Mouse (Mus musculus): ENCODE measurements around the gene Plxna4.

The Plxna4 gene

DNA sequence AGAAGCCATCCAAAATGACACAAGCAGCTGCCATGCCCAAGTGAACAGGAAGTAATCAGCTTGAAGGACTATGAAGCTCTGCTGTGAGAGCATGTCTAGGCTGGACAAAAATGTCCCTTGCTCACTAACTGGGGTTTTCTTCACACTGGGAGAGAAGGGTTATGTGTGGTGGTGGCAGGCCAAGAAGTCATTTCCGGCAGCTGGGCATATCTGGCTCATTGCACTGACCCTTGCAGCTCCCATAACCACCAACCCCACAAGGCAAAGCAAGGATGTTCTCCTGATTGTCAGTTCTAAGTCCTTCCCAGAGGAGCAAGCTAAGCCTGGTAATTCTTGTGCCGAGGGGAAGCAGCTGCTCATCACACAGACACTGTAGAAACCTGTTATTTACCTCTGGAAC lies 239.0 kb downstream of the Plxna4 start:
- DNase-seq (ENCODE audit: low read depth, low spot score), result no peak

DNA sequence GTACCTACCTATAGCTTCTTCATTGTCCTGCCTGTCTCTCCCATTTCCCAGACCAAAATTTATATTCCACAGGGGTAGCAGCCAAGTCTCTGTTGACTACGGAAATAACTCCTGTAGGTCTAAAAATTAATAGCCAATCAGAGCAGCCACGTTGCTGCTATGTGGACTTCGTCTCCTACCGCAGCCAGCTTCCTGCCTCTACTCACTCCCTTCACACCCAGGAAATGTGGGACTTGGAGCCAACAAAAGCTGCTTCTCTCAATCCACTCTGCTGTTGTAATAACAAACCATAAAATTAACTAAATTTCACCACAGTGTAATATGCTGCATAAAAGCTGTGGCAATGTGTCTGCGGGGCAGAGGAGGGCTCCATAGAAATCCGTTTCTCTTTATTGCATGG lies 239.9 kb downstream of the Plxna4 start:
- no peak for DNase-seq (ENCODE audit: low read depth, low spot score)

DNA sequence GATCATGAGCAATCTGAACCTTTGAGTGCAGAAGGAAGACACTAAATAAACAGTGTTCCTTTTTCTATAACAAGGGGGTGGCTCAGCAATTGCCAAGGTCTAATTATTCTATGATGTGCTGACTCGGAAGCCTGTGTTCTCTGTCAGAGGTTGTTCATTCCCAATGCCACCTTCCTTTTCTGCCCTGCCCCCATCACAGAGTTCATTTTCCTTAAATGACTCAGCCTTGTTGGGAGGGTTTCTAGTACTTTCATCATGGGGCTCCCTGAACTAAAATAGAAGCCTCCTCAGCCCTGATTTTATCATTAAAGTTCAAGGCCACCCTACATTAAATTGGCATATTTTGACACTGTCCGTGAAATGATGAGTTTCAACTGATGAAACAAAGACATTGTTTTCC lies 242.0 kb downstream of the Plxna4 start:
- DNase-seq (ENCODE audit: low read depth, low spot score), result no peak

GRCm38 (mm10) chr6:32342727-32343126 lies 245.3 kb downstream of the Plxna4 start:
- DNase-seq (ENCODE audit: low read depth, low spot score), result no peak

DNA sequence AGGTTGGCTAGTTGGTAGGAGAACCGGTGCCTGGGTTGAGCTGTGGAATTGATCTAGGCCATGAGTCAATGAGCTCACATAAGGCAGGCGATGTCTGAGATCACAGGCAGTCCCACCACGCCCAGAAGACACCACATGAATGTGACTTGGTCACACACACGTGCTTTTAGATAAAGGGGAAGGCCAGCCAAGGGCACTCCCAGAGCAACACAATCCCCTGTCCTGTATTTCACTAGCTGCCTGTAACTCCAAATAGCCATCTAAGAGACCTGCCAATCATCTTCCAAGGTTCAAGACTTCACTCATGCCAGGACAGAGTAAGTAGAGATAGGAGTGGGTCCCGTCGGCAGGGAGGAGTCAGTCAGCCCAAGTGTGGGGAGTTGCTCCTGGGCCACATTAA lies 245.7 kb downstream of the Plxna4 start:
- DNase-seq (ENCODE audit: low read depth, low spot score), result no peak

GRCm38 (mm10) chr6:32338416-32338943 lies 249.5 kb downstream of the Plxna4 start:
- no peak for DNase-seq (ENCODE audit: low read depth, low spot score)

GRCm38 (mm10) chr6:32331281-32331680 lies 256.7 kb downstream of the Plxna4 start:
- no peak for DNase-seq (ENCODE audit: low read depth, low spot score)

DNA sequence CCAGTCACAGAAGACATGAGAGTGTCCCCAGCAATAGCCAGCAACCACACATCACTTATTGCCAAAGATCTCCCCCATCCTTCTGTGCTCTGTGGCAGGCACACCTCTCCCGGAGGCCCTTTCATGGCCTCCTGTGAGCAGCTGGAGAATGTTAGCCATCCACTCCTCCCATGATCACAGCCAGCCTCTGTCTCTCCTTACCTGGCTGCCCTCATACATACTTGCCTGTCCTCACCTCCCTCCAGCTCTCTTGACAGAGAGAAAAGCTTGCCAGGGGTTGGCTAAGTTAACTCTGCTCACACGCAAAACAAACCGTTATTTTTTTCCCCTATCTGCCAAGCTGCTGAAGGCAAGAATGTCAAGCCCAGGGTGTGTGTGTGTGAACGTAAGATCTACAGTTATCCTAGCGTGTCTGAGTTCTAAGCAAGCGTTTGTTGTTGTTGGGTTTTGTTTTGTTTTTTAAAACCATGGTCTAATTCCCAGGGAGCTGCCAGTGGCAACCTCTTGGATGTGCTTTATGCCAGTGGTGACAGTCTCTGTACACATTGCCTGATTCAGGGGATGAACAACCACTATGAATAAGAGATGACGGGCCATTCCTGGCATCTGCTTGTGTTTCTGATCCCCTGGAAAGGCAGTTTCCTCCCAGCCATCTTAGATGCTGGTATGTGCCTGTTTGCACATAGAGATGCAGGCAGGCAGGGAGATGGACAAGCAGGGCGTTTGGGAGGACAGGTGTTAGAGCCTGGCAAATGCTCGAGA lies 257.8 kb downstream of the Plxna4 start:
- DNase-seq (ENCODE audit: low read depth, low spot score), result no peak

DNA sequence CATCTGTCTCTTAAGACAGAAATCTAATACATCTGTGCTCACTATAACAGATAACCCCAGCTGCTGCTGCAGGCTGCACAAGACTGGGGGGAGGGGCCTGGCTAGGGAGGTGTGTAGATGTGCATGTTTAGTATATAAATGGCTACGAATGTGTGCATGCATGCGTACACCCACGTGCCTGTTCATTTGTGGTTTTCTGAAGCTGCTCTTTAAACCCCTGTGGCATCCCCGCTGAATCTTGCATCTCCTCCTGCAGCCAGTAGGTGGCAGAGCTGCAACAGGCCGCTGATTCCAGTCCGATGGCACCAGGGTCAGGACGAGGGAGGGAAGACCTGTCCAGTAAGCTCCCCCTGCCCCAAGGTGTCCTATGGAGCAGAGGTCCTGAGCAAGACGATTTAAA lies 260.0 kb downstream of the Plxna4 start:
- DNase-seq (ENCODE audit: low read depth, low spot score), result peak; percentile 57

DNA sequence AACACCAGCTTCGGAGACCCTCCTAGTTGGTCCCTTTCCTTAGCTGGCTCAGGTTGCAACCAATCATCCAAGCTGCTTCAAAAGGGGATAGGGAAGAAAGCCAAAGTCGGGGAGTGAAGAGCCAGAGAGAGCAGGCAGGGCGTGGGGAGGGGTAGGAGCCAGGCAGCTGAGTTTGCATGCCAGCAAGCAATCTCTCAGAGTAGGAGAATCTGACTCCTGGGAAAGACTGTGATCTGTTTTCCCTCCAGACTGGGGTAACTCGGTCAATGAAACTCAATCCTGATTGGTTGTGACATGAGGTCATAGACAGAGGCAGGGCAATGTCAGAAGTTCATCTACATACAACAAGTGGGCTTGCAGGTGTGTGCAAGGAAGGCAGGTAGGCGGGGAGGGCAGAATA lies 260.8 kb downstream of the Plxna4 start:
- peak; percentile 6 for DNase-seq (ENCODE audit: low read depth, low spot score)

- DNase-seq (ENCODE audit: low read depth, low spot score), result no peak
These were observed 261.6 kb downstream of the Plxna4 start for GRCm38 (mm10) chr6:32326406-32326805.

DNA sequence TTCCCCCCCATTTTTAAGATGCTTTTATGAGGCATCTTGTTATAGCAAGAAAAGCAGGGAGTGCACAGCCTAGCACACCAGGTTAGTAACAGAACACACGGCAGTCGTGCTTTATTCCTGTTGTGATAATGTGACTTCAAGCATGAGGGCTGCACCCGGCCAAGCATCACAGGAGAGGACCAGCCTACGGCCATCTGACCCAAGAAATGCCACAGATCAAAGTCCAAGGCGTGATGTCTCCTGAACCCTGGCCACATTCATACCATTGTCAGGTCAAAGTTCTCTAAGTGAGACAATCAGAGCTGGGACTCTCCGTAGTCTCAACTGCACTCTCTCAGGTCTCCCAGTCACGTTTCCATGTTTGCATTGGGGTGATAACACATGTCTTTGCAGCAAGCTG lies 262.1 kb downstream of the Plxna4 start:
- DNase-seq (ENCODE audit: low read depth, low spot score), result no peak

DNA sequence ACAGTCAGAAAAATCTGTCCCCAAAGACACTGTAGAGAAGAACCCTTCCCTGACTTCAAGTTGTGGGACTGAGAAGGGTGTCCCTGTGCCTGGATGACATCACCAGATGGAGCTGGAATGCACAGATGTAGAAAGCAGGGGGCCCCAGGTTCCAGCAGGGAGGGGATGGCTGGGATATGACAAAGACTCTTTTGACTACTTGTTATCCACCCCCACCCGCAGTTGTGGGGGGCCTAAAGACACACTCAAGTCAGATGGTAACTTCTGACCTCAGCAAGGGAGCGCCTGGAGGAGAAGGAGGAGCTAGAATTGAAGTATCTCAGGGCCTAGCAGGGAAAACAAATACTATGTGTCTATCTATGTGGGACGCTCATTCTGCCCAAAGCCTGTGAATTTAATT lies 266.8 kb downstream of the Plxna4 start:
- no peak for DNase-seq (ENCODE audit: low read depth, low spot score)

GRCm38 (mm10) chr6:32320254-32320653 lies 267.7 kb downstream of the Plxna4 start:
- DNase-seq (ENCODE audit: low read depth, low spot score), result peak; percentile 32

DNA sequence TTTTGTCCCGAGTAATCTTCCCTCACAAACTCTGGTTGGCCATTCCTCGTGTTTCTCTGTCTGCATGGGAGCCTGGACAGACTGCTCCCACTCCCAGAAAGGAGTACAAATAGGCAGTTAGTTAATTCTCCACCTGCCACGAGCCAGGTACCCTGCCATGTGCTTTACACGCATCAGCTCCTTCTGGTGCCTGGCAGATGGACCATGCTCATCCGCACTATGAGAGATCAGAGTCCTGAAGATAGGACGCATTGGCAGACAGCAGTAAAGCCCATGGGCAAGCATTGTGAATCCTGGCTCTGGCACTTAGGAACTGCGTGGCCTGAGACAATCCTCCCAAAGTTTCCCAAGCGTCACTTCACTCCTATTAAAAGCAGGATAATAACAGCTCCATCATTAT lies 270.5 kb downstream of the Plxna4 start:
- no peak for DNase-seq (ENCODE audit: low read depth, low spot score)

DNA sequence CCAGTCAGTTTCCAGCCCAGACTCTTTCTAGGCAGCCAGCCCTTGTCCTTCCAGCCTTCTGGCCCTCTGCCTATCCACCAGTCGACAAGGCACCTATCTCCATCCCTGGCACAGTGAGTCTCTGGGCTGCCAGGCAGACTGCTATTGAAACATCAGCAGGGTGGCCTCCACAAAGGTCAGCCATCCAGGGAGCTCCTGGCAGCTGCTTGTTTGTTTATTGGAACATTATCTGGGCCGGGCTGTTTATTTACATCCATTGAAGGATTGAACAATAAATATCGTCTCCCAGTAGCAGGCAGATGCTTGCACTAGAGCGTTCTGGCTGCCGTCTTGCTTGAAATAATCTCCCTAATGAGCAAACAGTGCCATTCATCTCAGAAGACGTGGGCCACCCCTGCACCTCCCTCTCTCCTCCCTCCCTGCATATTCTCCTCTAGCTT lies 273.0 kb downstream of the Plxna4 start:
- no peak for DNase-seq (ENCODE audit: low read depth, low spot score)

DNA sequence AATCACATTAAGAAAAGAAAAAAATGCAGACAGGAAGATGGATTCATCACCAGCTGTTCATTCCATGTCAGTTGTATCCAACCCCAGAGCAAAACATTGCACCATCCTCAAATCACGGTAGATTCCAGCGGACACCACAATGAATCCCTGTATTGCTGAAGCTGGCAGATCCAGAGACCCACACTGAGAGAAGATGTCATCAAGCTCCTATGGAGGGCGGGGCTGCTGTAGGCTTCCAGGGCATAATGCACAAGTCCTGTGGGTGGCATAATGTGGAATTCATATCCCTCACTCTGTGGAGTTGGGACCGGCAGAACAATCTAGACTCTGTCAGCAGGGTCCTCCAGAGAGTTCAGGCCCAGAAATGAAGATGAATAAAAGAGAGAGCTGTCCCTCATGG lies 278.8 kb downstream of the Plxna4 start:
- DNase-seq (ENCODE audit: low read depth, low spot score), result no peak

GRCm38 (mm10) chr6:32300611-32301010 lies 287.4 kb downstream of the Plxna4 start:
- DNase-seq (ENCODE audit: low read depth, low spot score), result no peak

- no peak for DNase-seq (ENCODE audit: low read depth, low spot score)
These were observed 306.5 kb downstream of the Plxna4 start for GRCm38 (mm10) chr6:32281457-32281856.

DNA sequence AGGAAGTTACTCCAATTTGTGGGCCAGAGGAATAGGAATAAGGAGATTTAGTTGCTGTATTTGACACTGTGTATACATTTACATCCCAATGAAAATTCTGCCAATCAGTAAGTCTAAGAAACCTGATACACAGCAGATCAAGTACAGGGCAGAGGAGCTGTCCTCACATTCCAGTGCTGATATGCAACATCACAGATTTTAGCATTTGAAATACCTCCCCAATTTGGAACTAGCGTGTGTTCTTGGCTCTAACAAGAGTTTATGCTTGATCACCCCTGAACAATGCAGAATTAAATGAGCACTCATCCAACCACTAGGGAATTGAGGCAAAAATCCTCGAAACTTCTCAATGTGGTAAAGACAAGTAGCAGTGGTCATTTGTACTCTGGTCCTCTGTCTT lies 307.3 kb downstream of the Plxna4 start:
- peak; percentile 79 for DNase-seq (ENCODE audit: low read depth, low spot score)

DNA sequence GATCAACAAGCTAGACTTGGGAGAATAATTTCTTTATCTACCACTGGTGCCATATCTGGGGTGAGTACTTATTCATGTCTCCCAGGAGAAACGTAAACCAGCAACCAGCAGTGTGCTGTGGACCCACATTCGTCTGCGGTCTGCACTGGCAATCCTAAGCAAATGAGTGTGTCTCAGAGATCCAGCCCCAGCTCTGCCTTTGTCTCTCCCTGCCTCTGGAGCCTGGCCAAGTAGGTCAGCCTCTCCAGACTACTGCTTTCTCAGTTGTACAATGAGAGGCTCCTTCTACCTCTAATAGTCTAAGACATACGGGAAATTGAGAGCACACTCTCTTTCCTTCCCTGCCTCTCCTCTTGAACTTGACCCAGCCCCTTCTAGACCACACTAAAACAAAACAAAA lies 316.5 kb downstream of the Plxna4 start:
- no peak for DNase-seq (ENCODE audit: low read depth, low spot score)

DNA sequence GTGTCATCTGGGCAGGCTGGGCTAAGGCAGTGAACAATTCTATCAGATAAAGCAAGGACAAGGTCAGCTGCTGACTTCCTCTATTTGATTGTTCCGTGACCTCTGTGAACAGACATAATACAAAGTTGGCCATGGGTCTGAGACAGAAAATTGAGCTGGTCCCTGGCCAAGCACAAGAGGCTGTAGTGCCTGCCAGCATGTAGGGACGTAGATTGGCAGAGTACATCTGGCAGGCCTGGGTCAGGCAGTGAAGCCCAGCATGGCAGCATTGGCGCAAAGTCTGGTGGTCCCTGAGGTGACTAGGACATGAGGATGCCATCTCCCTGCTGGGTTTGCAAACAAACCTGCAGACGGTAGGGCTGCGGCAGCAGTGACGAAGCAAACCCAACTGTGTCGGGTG lies 321.9 kb downstream of the Plxna4 start:
- DNase-seq (ENCODE audit: low read depth, low spot score), result no peak

- no peak for DNase-seq (ENCODE audit: low read depth, low spot score)
These were observed 326.7 kb downstream of the Plxna4 start for GRCm38 (mm10) chr6:32261339-32261738.

GRCm38 (mm10) chr6:32260341-32260740 lies 327.7 kb downstream of the Plxna4 start:
- DNase-seq (ENCODE audit: low read depth, low spot score), result no peak
